ENCODE assay signal across 13 mouse cellular contexts in genomic region chr15:78309865-78310264, GRCm38 (mm10).
"Had no signal": no experiment of that assay in that cellular context is flagged by ENCODE, and none has a peak within 500 bp of the region (broad histone marks: within the 10 kb centered on the region; RNA-seq: fewer than 3 reads in every experiment).

No protein-coding gene starts in this region.

- H3K9ac ChIP-seq: limb, embryonic 13.5 days; liver, embryonic 14.5 days; midbrain, embryonic 13.5 days had no signal

- H3K27ac ChIP-seq: layer of hippocampus, adult 2 months; limb, embryonic 13.5 days; liver, embryonic 14.5 days; midbrain, embryonic 13.5 days had no signal

- H3K36me3 ChIP-seq: limb, embryonic 13.5 days; midbrain, embryonic 13.5 days had no signal

- H3K4me1 ChIP-seq: limb, embryonic 13.5 days; midbrain, embryonic 13.5 days had no signal

- ATAC-seq: midbrain, embryonic 13.5 days had no signal

- H3K9me3 ChIP-seq: limb, embryonic 13.5 days; midbrain, embryonic 13.5 days had no signal

- DNase-seq: kidney, adult 18-20 months; kidney, postnatal 10 days; kidney, postnatal 4 days; left cerebral cortex, postnatal 4 days; lung, adult 18-20 months; right cerebral cortex, postnatal 4 days; spleen, adult 18-20 months; thymus, adult 2 months; thymus, postnatal 36 days had no signal

- H3K4me2 ChIP-seq: limb, embryonic 13.5 days; midbrain, embryonic 13.5 days had no signal

- H3K27me3 ChIP-seq: limb, embryonic 13.5 days; midbrain, embryonic 13.5 days had no signal

- H3K4me3 ChIP-seq: layer of hippocampus, adult 2 months; limb, embryonic 13.5 days; midbrain, embryonic 13.5 days had no signal
